Mouse (Mus musculus): ENCODE results near the gene Olfr743.

- TF ChIP-seq CTCF (IDR thresholded peaks at IDR 0.05; ENCODE audit: control insufficient read depth, insufficient read depth, low read length) (no peak), POLR2A (IDR thresholded peaks at IDR 0.05; ENCODE audit: borderline replicate concordance, control insufficient read depth, low read depth, low read length) (no peak)
Measured at GRCm38 (mm10) chr14:50521539-50521938, at the start of gene Olfr743.
